Mouse (Mus musculus) embryonic facial prominence, embryonic 13.5 days (tissue): ENCODE data around the gene Hist1h2be. TPM values are rescaled to one million over a fixed set of nuclear protein-coding genes. Genes with fewer than 3 reads are reported as not detected.
"Not testable (repeated sequence)": the region's sequence is repeated elsewhere in the genome, so short reads cannot be mapped to it uniquely, and the experiment has no call there.

Source experiments
- ATAC-seq: fragments of 200-750 bp; cut with Nextera tagmentation; 2 replicates; pipeline ENCODE4 v1.8.0; 2017; ENCODE audit warnings: low read depth; ENCODE audit not compliant: insufficient number of reproducible peaks, insufficient read depth, low FRiP score, low TSS enrichment
- H3K27ac ChIP-seq: fragments of 300-500 bp; sonication (generic); 2 replicates; pipeline ENCODE4 v1.5.1; 2015; ENCODE audit warnings: moderate library complexity, mild to moderate bottlenecking, inconsistent platforms
- H3K27me3 ChIP-seq: fragments of 300-500 bp; sonication (generic); 2 replicates; pipeline ENCODE4 v1.6.1; 2015; ENCODE audit warnings: mild to moderate bottlenecking, inconsistent platforms
- H3K36me3 ChIP-seq: fragments of 300-500 bp; sonication (generic); 2 replicates; pipeline ENCODE4 v1.6.1; 2015; ENCODE audit warnings: mild to moderate bottlenecking, inconsistent platforms
- H3K4me1 ChIP-seq: fragments of 300-500 bp; sonication (generic); 2 replicates; pipeline ENCODE4 v1.6.1; 2015; ENCODE audit warnings: inconsistent platforms
- H3K4me2 ChIP-seq: fragments of 300-500 bp; sonication (generic); 2 replicates; pipeline ENCODE4 v1.6.1; 2015; ENCODE audit warnings: moderate library complexity, mild to moderate bottlenecking, inconsistent platforms
- H3K4me3 ChIP-seq: fragments of 300-500 bp; sonication (generic); 2 replicates; pipeline ENCODE4 v1.5.1; 2015; ENCODE audit warnings: mild to moderate bottlenecking, inconsistent platforms
- H3K9ac ChIP-seq: fragments of 300-500 bp; sonication (generic); 2 replicates; pipeline ENCODE4 v1.6.1; 2015; ENCODE audit warnings: mild to moderate bottlenecking, inconsistent platforms
- H3K9me3 ChIP-seq: fragments of 300-500 bp; sonication (generic); 2 replicates; pipeline ENCODE4 v1.6.1; 2016; ENCODE audit warnings: inconsistent platforms
- WGBS: fragments of 180-500 bp; shearing (Covaris S2); methylation state at CpG from one replicate; pipeline ENCODE4 v1.1.7; 2015; ENCODE audit warnings: mixed read lengths; 5-methylcytosine and 5-hydroxymethylcytosine counted together
- polyA plus RNA-seq: library from polyadenylated mRNA; unstranded; fragments of >200 nt; fragmentation: Nextera tagmentation; extraction: Ambion mirVana; gene quantifications from 2 replicates; pipeline ENCODE4 v1.2.1, GENCODE M21; 2015

The Hist1h2be gene
- polyA plus RNA-seq, 1 experiment from 2014 or later, result 3.3 TPM

GRCm38 (mm10) chr13:23570261-23571021 is 50.5 kb downstream of the Hist1h2be start:
- H3K36me3 ChIP-seq, H3K27me3 ChIP-seq, ATAC-seq, H3K9me3 ChIP-seq, H3K4me1 ChIP-seq: not testable (repeated sequence)
- peak overlapping the region; percentile 67 for H3K9ac ChIP-seq
- H3K4me3 ChIP-seq, result peak overlapping the region; percentile 54
- H3K4me2 ChIP-seq, result peak overlapping the region; percentile 75
- under 1% methylated on average over 25 of the region's 41 CpGs for WGBS
- peak overlapping the region; percentile 96 for H3K27ac ChIP-seq

GRCm38 (mm10) chr13:23564482-23564881 is 56.4 kb downstream of the Hist1h2be start:
- no peak overlapping the region for H3K4me2 ChIP-seq
- H3K27me3 ChIP-seq, result no peaks in the 10 kb centered on the region
- H3K9ac ChIP-seq, result no peak overlapping the region
- peak overlapping the region; percentile 98 for H3K27ac ChIP-seq
- 86% methylated on average over 2 of the region's 2 CpGs for WGBS
- H3K36me3 ChIP-seq, result no peaks in the 10 kb centered on the region
- H3K4me1 ChIP-seq, result 0 out of 2 replicates have a peak, but pooled peaks cover 5% of the 10 kb centered on the region
- H3K4me3 ChIP-seq, result no peak overlapping the region
- no peaks in the 10 kb centered on the region for H3K9me3 ChIP-seq
- no peak for ATAC-seq

GRCm38 (mm10) chr13:23562699-23563462 is 58.0 kb downstream of the Hist1h2be start:
- Histone ChIP-seq H3K4me1 (0 out of 2 replicates have a peak, but pooled peaks cover 5% of the 10 kb centered on the region), H3K9me3 (no peaks in the 10 kb centered on the region), H3K36me3 (no peaks in the 10 kb centered on the region), H3K27ac (peak overlapping the region; percentile 98), H3K27me3 (no peaks in the 10 kb centered on the region), H3K4me2 (peak overlapping the region; percentile 68), H3K4me3 (peak overlapping the region; percentile 48), H3K9ac (peak overlapping the region; percentile 62)
- no peak for ATAC-seq
- WGBS, result 4% methylated on average over 18 of the region's 18 CpGs

- H3K9me3 ChIP-seq, result not testable (repeated sequence)
- H3K27ac ChIP-seq, result peak within 1 kb of the TSS; percentile 98
- H3K4me2 ChIP-seq, result peak within 1 kb of the TSS; percentile 68
Measured at GRCm38 (mm10) chr13:23561883-23562659, 58.9 kb downstream of the Hist1h2be start, which contains the start of gene Hist1h3e. Gene Hist1h3e, minus strand, starts transcription at chr13:23562369.

GRCm38 (mm10) chr13:23561531-23561882 is 59.4 kb downstream of the Hist1h2be start:
- H3K9me3 ChIP-seq, H3K27me3 ChIP-seq, ATAC-seq, H3K36me3 ChIP-seq, H3K4me1 ChIP-seq: not testable (repeated sequence)
- H3K4me3 ChIP-seq, result peak overlapping the region; percentile 48
- H3K4me2 ChIP-seq, result peak overlapping the region; percentile 68
- WGBS, result 0% methylated on average over 2 of the region's 5 CpGs
- peak overlapping the region; percentile 68 for H3K9ac ChIP-seq
- peak overlapping the region; percentile 98 for H3K27ac ChIP-seq

More at GRCm38 (mm10) chr13:23561883-23562659, 58.9 kb downstream of the Hist1h2be start, which contains the start of gene Hist1h3e:
- peak; percentile 87 for ATAC-seq
- under 1% methylated on average over 48 of the region's 67 CpGs for WGBS
- H3K27me3 ChIP-seq, H3K4me1 ChIP-seq, H3K36me3 ChIP-seq: not testable (repeated sequence)
- Histone ChIP-seq H3K9ac (peak within 1 kb of the TSS; percentile 68), H3K4me3 (peak within 1 kb of the TSS; percentile 48)

- Histone ChIP-seq H3K4me2 (peak overlapping the region; percentile 37), H3K27ac (peak overlapping the region; percentile 60)
- H3K9ac ChIP-seq, H3K9me3 ChIP-seq, H3K4me1 ChIP-seq, H3K36me3 ChIP-seq, H3K4me3 ChIP-seq, H3K27me3 ChIP-seq, ATAC-seq: not testable (repeated sequence)
- WGBS, result 12% methylated on average over 2 of the region's 2 CpGs
Measured at GRCm38 (mm10) chr13:23560699-23561098, 60.2 kb downstream of the Hist1h2be start.

- H3K9ac ChIP-seq, result peak overlapping the region; percentile 36; the same call in 1 of the 2 replicates
- WGBS, result 72% methylated on average over 3 of the region's 3 CpGs
- H3K4me1 ChIP-seq, result peaks cover 14% of the 10 kb centered on the region
- ATAC-seq, result no peak
- H3K4me3 ChIP-seq, result no peak overlapping the region
- no peaks in the 10 kb centered on the region for H3K27me3 ChIP-seq
- no peaks in the 10 kb centered on the region for H3K9me3 ChIP-seq
- H3K36me3 ChIP-seq, result no peaks in the 10 kb centered on the region
- H3K4me2 ChIP-seq, result peak overlapping the region; percentile 91
- H3K27ac ChIP-seq, result peak overlapping the region; percentile 99
Measured at GRCm38 (mm10) chr13:23556906-23557305, 64.0 kb downstream of the Hist1h2be start.

GRCm38 (mm10) chr13:23555839-23556416 is 65.0 kb downstream of the Hist1h2be start:
- Histone ChIP-seq H3K4me2 (peak overlapping the region; percentile 91), H3K27ac (peak overlapping the region; percentile 99), H3K9ac (peak overlapping the region; percentile 89), H3K27me3 (no peaks in the 10 kb centered on the region), H3K4me1 (peaks cover 14% of the 10 kb centered on the region), H3K9me3 (no peaks in the 10 kb centered on the region), H3K4me3 (peak overlapping the region; percentile 63), H3K36me3 (no peaks in the 10 kb centered on the region)
- WGBS, result under 1% methylated on average over 18 of the region's 18 CpGs
- ATAC-seq, result peak; percentile 79

- Histone ChIP-seq H3K4me1 (peaks cover 20% of the 10 kb centered on the region), H3K9me3 (no peaks in the 10 kb centered on the region), H3K27ac (peak overlapping the region; percentile 99), H3K9ac (peak overlapping the region; percentile 89), H3K27me3 (no peaks in the 10 kb centered on the region), H3K4me3 (peak overlapping the region; percentile 63), H3K4me2 (peak overlapping the region; percentile 91), H3K36me3 (no peaks in the 10 kb centered on the region)
- under 1% methylated on average over 54 of the region's 54 CpGs for WGBS
- peak; percentile 88 for ATAC-seq
Measured at GRCm38 (mm10) chr13:23554925-23555838, 65.7 kb downstream of the Hist1h2be start.

- peak overlapping the region; percentile 99 for H3K27ac ChIP-seq
- ATAC-seq, result no peak
- peaks cover 20% of the 10 kb centered on the region for H3K4me1 ChIP-seq
- peak overlapping the region; percentile 89 for H3K9ac ChIP-seq
- peak overlapping the region; percentile 91 for H3K4me2 ChIP-seq
- peak overlapping the region; percentile 63 for H3K4me3 ChIP-seq
- no peaks in the 10 kb centered on the region for H3K9me3 ChIP-seq
- 24% methylated on average over 9 of the region's 9 CpGs for WGBS
- H3K36me3 ChIP-seq, result no peaks in the 10 kb centered on the region
- no peaks in the 10 kb centered on the region for H3K27me3 ChIP-seq
Measured at GRCm38 (mm10) chr13:23554393-23554792, 66.5 kb downstream of the Hist1h2be start.
